Mouse (Mus musculus): ENCODE data around the gene Ccdc134. TPM values are rescaled to one million over a fixed set of nuclear protein-coding genes. Genes with fewer than 3 reads are reported as not detected.
"Not testable (repeated sequence)": the region's sequence is repeated elsewhere in the genome, so short reads cannot be mapped to it uniquely, and the experiment has no call there.

The Ccdc134 gene
- polyA plus RNA-seq, 1 experiment from 2014 or later, result 16.2 TPM

- peaks cover 16% of the 10 kb centered on the region for H3K4me1 ChIP-seq (replicated peaks; ENCODE audit: control insufficient read depth, insufficient read depth, low read length)
- H3K9me3 ChIP-seq (ENCODE audit: control insufficient read depth, low read length); H3K4me2 ChIP-seq (ENCODE audit: low read length); ATAC-seq; H3K27me3 ChIP-seq (replicated peaks; ENCODE audit: control insufficient read depth, insufficient read depth, low read length); H3K4me3 ChIP-seq (replicated peaks; ENCODE audit: low read length); H3K27ac ChIP-seq (ENCODE audit: low read length); H3K36me3 ChIP-seq (ENCODE audit: control insufficient read depth, insufficient read depth): not testable (repeated sequence)
- peak overlapping the region; percentile 80; the same call in 1 of the 2 replicates for H3K9ac ChIP-seq (replicated peaks; ENCODE audit: low read depth, low read length)
- 71% methylated on average over 4 of the region's 4 CpGs for WGBS
Observed at GRCm38 (mm10) chr15:82126690-82127089, 1.0 kb upstream of the Ccdc134 start.

GRCm38 (mm10) chr15:82128398-82128797 lies 676 bp downstream of the Ccdc134 start:
- no peak for ATAC-seq

GRCm38 (mm10) chr15:82130599-82130998 lies 2.9 kb downstream of the Ccdc134 start:
- H3K4me3 ChIP-seq (replicated peaks; ENCODE audit: low read length), result no peak overlapping the region
- H3K27ac ChIP-seq (ENCODE audit: low read length), result no peak overlapping the region
- peaks cover 16% of the 10 kb centered on the region for H3K4me1 ChIP-seq (replicated peaks; ENCODE audit: control insufficient read depth, insufficient read depth, low read length)
- no peaks in the 10 kb centered on the region for H3K27me3 ChIP-seq (replicated peaks; ENCODE audit: control insufficient read depth, insufficient read depth, low read length)
- ATAC-seq, result no peak
- no peak overlapping the region for H3K4me2 ChIP-seq (ENCODE audit: low read length)
- no peaks in the 10 kb centered on the region for H3K9me3 ChIP-seq (ENCODE audit: control insufficient read depth, low read length)
- WGBS, result 66% methylated on average over 7 of the region's 7 CpGs
- H3K9ac ChIP-seq (replicated peaks; ENCODE audit: low read depth, low read length), result no peak overlapping the region
- no peaks in the 10 kb centered on the region; the same call in 1 of the 2 replicates for H3K36me3 ChIP-seq (ENCODE audit: control insufficient read depth, insufficient read depth)

More at GRCm38 (mm10) chr15:82128398-82128797, 676 bp downstream of the Ccdc134 start:
- peak overlapping the region; percentile 82 for H3K4me3 ChIP-seq (replicated peaks; ENCODE audit: low read length)
- H3K4me1 ChIP-seq (replicated peaks; ENCODE audit: control insufficient read depth, insufficient read depth, low read length), result peaks cover 16% of the 10 kb centered on the region
- under 1% methylated on average over 5 of the region's 5 CpGs for WGBS
- H3K36me3 ChIP-seq (ENCODE audit: control insufficient read depth, insufficient read depth), result no peaks in the 10 kb centered on the region; the same call in 1 of the 2 replicates
- H3K27ac ChIP-seq (ENCODE audit: low read length), result no peak overlapping the region
- peak overlapping the region; percentile 96 for H3K4me2 ChIP-seq (ENCODE audit: low read length)
- no peaks in the 10 kb centered on the region for H3K27me3 ChIP-seq (replicated peaks; ENCODE audit: control insufficient read depth, insufficient read depth, low read length)
- peak overlapping the region; percentile 80 for H3K9ac ChIP-seq (replicated peaks; ENCODE audit: low read depth, low read length)
- H3K9me3 ChIP-seq (ENCODE audit: control insufficient read depth, low read length), result no peaks in the 10 kb centered on the region

- Histone ChIP-seq H3K27me3 (replicated peaks; ENCODE audit: control insufficient read depth, insufficient read depth, low read length) (no peaks in the 10 kb centered on the region), H3K36me3 (ENCODE audit: control insufficient read depth, insufficient read depth) (no peaks in the 10 kb centered on the region; the same call in 1 of the 2 replicates), H3K4me3 (replicated peaks; ENCODE audit: low read length) (no peak overlapping the region), H3K27ac (ENCODE audit: low read length) (no peak overlapping the region), H3K4me1 (replicated peaks; ENCODE audit: control insufficient read depth, insufficient read depth, low read length) (no peaks in the 10 kb centered on the region), H3K4me2 (ENCODE audit: low read length) (no peak overlapping the region), H3K9ac (replicated peaks; ENCODE audit: low read depth, low read length) (no peak overlapping the region), H3K9me3 (ENCODE audit: control insufficient read depth, low read length) (no peaks in the 10 kb centered on the region)
- no peak for ATAC-seq
- 82% methylated on average over 4 of the region's 4 CpGs for WGBS
Observed at GRCm38 (mm10) chr15:82135372-82135771, 7.7 kb downstream of the Ccdc134 start.

GRCm38 (mm10) chr15:82138565-82138964 lies 10.8 kb downstream of the Ccdc134 start:
- no peak overlapping the region for H3K9ac ChIP-seq (replicated peaks; ENCODE audit: low read depth, low read length)
- no peaks in the 10 kb centered on the region for H3K36me3 ChIP-seq (ENCODE audit: control insufficient read depth, insufficient read depth)
- H3K4me3 ChIP-seq (replicated peaks; ENCODE audit: low read length), result no peak overlapping the region
- H3K27me3 ChIP-seq (replicated peaks; ENCODE audit: control insufficient read depth, insufficient read depth, low read length), result no peaks in the 10 kb centered on the region
- WGBS, result 52% methylated on average over 4 of the region's 4 CpGs
- no peaks in the 10 kb centered on the region for H3K4me1 ChIP-seq (replicated peaks; ENCODE audit: control insufficient read depth, insufficient read depth, low read length)
- H3K4me2 ChIP-seq (ENCODE audit: low read length), result no peak overlapping the region
- no peaks in the 10 kb centered on the region for H3K9me3 ChIP-seq (ENCODE audit: control insufficient read depth, low read length)
- peak; percentile 47; the same call in 1 of the 2 replicates for ATAC-seq
- no peak overlapping the region for H3K27ac ChIP-seq (ENCODE audit: low read length)

- H3K9ac ChIP-seq (replicated peaks; ENCODE audit: low read depth, low read length), result no peak overlapping the region
- WGBS, result 91% methylated on average over 8 of the region's 8 CpGs
- H3K4me3 ChIP-seq (replicated peaks; ENCODE audit: low read length), result no peak overlapping the region
- H3K4me1 ChIP-seq (replicated peaks; ENCODE audit: control insufficient read depth, insufficient read depth, low read length), result 0 out of 2 replicates have a peak, but pooled peaks cover 2% of the 10 kb centered on the region
- H3K9me3 ChIP-seq (ENCODE audit: control insufficient read depth, low read length), result no peaks in the 10 kb centered on the region
- no peak overlapping the region for H3K4me2 ChIP-seq (ENCODE audit: low read length)
- H3K27me3 ChIP-seq (replicated peaks; ENCODE audit: control insufficient read depth, insufficient read depth, low read length), result no peaks in the 10 kb centered on the region
- no peak for ATAC-seq
- no peaks in the 10 kb centered on the region for H3K36me3 ChIP-seq (ENCODE audit: control insufficient read depth, insufficient read depth)
- H3K27ac ChIP-seq (ENCODE audit: low read length), result no peak overlapping the region
Observed at GRCm38 (mm10) chr15:82139196-82139595, 11.5 kb downstream of the Ccdc134 start.

GRCm38 (mm10) chr15:82140355-82140754 lies 12.6 kb downstream of the Ccdc134 start:
- no peak overlapping the region for H3K9ac ChIP-seq (replicated peaks; ENCODE audit: low read depth, low read length)
- H3K27ac ChIP-seq (ENCODE audit: low read length), result no peak overlapping the region
- H3K4me2 ChIP-seq (ENCODE audit: low read length), result no peak overlapping the region
- no peak overlapping the region for H3K4me3 ChIP-seq (replicated peaks; ENCODE audit: low read length)
- no peaks in the 10 kb centered on the region for H3K27me3 ChIP-seq (replicated peaks; ENCODE audit: control insufficient read depth, insufficient read depth, low read length)
- ATAC-seq, result no peak
- WGBS, result 89% methylated on average over 3 of the region's 3 CpGs
- 0 out of 2 replicates have a peak, but pooled peaks cover 2% of the 10 kb centered on the region for H3K4me1 ChIP-seq (replicated peaks; ENCODE audit: control insufficient read depth, insufficient read depth, low read length)
- no peaks in the 10 kb centered on the region for H3K36me3 ChIP-seq (ENCODE audit: control insufficient read depth, insufficient read depth)
- H3K9me3 ChIP-seq (ENCODE audit: control insufficient read depth, low read length), result no peaks in the 10 kb centered on the region

GRCm38 (mm10) chr15:82144157-82144556 lies 16.4 kb downstream of the Ccdc134 start:
- Histone ChIP-seq H3K4me2 (ENCODE audit: low read length) (no peak overlapping the region), H3K4me1 (replicated peaks; ENCODE audit: control insufficient read depth, insufficient read depth, low read length) (peaks cover 19% of the 10 kb centered on the region), H3K36me3 (ENCODE audit: control insufficient read depth, insufficient read depth) (no peaks in the 10 kb centered on the region), H3K27me3 (replicated peaks; ENCODE audit: control insufficient read depth, insufficient read depth, low read length) (no peaks in the 10 kb centered on the region), H3K4me3 (replicated peaks; ENCODE audit: low read length) (no peak overlapping the region), H3K9ac (replicated peaks; ENCODE audit: low read depth, low read length) (no peak overlapping the region), H3K27ac (ENCODE audit: low read length) (peak overlapping the region; percentile 6; the same call in 1 of the 2 replicates), H3K9me3 (ENCODE audit: control insufficient read depth, low read length) (no peaks in the 10 kb centered on the region)
- 83% methylated on average over 5 of the region's 5 CpGs for WGBS
- no peak for ATAC-seq

- no peak for ATAC-seq
Observed at GRCm38 (mm10) chr15:82145408-82145807, 17.7 kb downstream of the Ccdc134 start.

More at GRCm38 (mm10) chr15:82145408-82145807, 17.7 kb downstream of the Ccdc134 start:
- Histone ChIP-seq H3K27me3 (replicated peaks; ENCODE audit: control insufficient read depth, insufficient read depth, low read length) (no peaks in the 10 kb centered on the region), H3K4me1 (replicated peaks; ENCODE audit: control insufficient read depth, insufficient read depth, low read length) (peaks cover 24% of the 10 kb centered on the region), H3K4me2 (ENCODE audit: low read length) (no peak overlapping the region), H3K9ac (replicated peaks; ENCODE audit: low read depth, low read length) (no peak overlapping the region), H3K4me3 (replicated peaks; ENCODE audit: low read length) (no peak overlapping the region), H3K9me3 (ENCODE audit: control insufficient read depth, low read length) (no peaks in the 10 kb centered on the region), H3K27ac (ENCODE audit: low read length) (peak overlapping the region; percentile 96), H3K36me3 (ENCODE audit: control insufficient read depth, insufficient read depth) (no peaks in the 10 kb centered on the region)
- WGBS, result 46% methylated on average over 2 of the region's 2 CpGs

All from forebrain, embryonic 16.5 days (tissue).